Mouse (Mus musculus) liver, embryonic 12.5 days (tissue): ENCODE measurements around the gene Zfp598. TPM values are rescaled to one million over a fixed set of nuclear protein-coding genes. Genes with fewer than 3 reads are reported as not detected.
"Not testable (repeated sequence)": the region's sequence is repeated elsewhere in the genome, so short reads cannot be mapped to it uniquely, and the experiment has no call there.

Source experiments
- ATAC-seq: fragments of 200-750 bp; cut with Nextera tagmentation; 2 replicates; pipeline ENCODE4 v1.8.0; 2017; ENCODE audit warnings: moderate number of reproducible peaks, mild to moderate bottlenecking, moderate library complexity
- H3K27ac ChIP-seq: fragments of 300-500 bp; sonication (generic); 2 replicates; pipeline ENCODE4 v1.5.1; 2016; ENCODE audit warnings: mild to moderate bottlenecking
- H3K27me3 ChIP-seq: fragments of 300-500 bp; sonication (generic); replicated peaks from 2 replicates; pipeline ENCODE4 v1.6.1; 2016; ENCODE audit warnings: mild to moderate bottlenecking, moderate library complexity
- H3K36me3 ChIP-seq: fragments of 300-500 bp; sonication (generic); 2 replicates; pipeline ENCODE4 v1.6.1; 2016; ENCODE audit warnings: mild to moderate bottlenecking, moderate library complexity
- H3K4me1 ChIP-seq: fragments of 300-500 bp; sonication (generic); 2 replicates; pipeline ENCODE4 v1.6.1; 2016
- H3K4me2 ChIP-seq: fragments of 300-500 bp; sonication (generic); 2 replicates; pipeline ENCODE4 v1.6.1; 2016; ENCODE audit warnings: mild to moderate bottlenecking, moderate library complexity
- H3K4me3 ChIP-seq: fragments of 300-500 bp; sonication (generic); 2 replicates; pipeline ENCODE4 v1.5.1; 2016; ENCODE audit warnings: mild to moderate bottlenecking, moderate library complexity
- H3K9ac ChIP-seq: fragments of 300-500 bp; sonication (generic); 2 replicates; pipeline ENCODE4 v1.6.1; 2016; ENCODE audit warnings: mild to moderate bottlenecking, moderate library complexity
- H3K9me3 ChIP-seq: fragments of 300-500 bp; sonication (generic); replicated peaks from 2 replicates; pipeline ENCODE4 v1.6.1; 2016; ENCODE audit warnings: mild to moderate bottlenecking, moderate library complexity
- WGBS: fragments of 180-500 bp; shearing (Covaris S2); methylation state at CpG from one replicate; pipeline ENCODE4 v1.1.7; 2016; ENCODE audit not compliant: insufficient replicate concordance; 5-methylcytosine and 5-hydroxymethylcytosine counted together
- polyA plus RNA-seq: library from polyadenylated mRNA; unstranded; fragments of >200 nt; fragmentation: Nextera tagmentation; extraction: Ambion mirVana; gene quantifications from 2 replicates; pipeline ENCODE4 v1.2.1, GENCODE M21; 2016

The Zfp598 gene
- polyA plus RNA-seq, 1 experiment from 2014 or later = 20.4 TPM

DNA sequence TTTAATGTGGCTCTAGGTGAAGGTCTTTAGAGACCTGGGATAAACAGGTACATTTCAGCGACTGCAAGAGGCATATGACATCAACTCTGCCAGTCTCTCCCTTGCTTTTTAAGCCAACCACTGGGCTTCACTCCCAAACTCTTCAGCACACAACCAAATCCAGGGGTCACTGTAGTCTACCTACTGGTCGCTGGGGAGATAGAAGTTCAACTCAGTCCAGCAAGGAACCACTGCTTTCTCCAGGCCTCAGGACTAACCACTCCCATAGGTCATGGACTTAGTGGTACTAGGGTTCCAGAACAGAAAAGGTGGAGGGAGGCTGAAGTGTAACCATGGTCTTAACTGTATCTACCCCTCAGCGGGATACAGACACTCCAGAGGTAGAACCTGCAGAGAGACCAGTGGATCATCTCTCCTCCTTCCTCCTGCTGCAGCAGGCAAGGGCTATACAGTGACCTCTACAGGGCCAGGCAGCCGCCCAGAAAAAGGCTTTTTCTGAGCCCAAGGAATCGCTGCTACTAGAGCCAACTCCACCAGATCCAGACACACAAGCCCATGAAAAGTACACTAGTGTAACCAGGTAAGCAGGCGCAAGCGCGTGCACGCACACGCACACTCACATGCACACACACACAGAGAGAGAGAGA lies 20.6 kb upstream of the Zfp598 start:
- no peak overlapping the region for H3K9ac ChIP-seq
- no peak for ATAC-seq
- H3K27me3 ChIP-seq = peaks cover 64% of the 10 kb centered on the region
- peak overlapping the region; percentile 80 for H3K4me2 ChIP-seq
- H3K4me3 ChIP-seq = no peak overlapping the region
- no peaks in the 10 kb centered on the region for H3K36me3 ChIP-seq
- WGBS = 65% methylated on average over 10 of the region's 10 CpGs
- H3K4me1 ChIP-seq = peaks cover 42% of the 10 kb centered on the region
- H3K27ac ChIP-seq = no peak overlapping the region
- no peaks in the 10 kb centered on the region for H3K9me3 ChIP-seq

- WGBS = 3% methylated on average over 35 of the region's 35 CpGs
- H3K27ac ChIP-seq = peak overlapping the region; percentile 43; the same call in 1 of the 2 replicates
- H3K9me3 ChIP-seq = no peaks in the 10 kb centered on the region
- peaks cover 64% of the 10 kb centered on the region for H3K27me3 ChIP-seq
- H3K36me3 ChIP-seq = no peaks in the 10 kb centered on the region
- peaks cover 37% of the 10 kb centered on the region for H3K4me1 ChIP-seq
- H3K4me2 ChIP-seq = peak overlapping the region; percentile 80
- ATAC-seq = peak; percentile 14; the same call in 1 of the 2 replicates
- H3K9ac ChIP-seq = peak overlapping the region; percentile 61
- peak overlapping the region; percentile 60 for H3K4me3 ChIP-seq
These were observed 19.9 kb upstream of the Zfp598 start for GRCm38 (mm10) chr17:24649581-24650069.

DNA sequence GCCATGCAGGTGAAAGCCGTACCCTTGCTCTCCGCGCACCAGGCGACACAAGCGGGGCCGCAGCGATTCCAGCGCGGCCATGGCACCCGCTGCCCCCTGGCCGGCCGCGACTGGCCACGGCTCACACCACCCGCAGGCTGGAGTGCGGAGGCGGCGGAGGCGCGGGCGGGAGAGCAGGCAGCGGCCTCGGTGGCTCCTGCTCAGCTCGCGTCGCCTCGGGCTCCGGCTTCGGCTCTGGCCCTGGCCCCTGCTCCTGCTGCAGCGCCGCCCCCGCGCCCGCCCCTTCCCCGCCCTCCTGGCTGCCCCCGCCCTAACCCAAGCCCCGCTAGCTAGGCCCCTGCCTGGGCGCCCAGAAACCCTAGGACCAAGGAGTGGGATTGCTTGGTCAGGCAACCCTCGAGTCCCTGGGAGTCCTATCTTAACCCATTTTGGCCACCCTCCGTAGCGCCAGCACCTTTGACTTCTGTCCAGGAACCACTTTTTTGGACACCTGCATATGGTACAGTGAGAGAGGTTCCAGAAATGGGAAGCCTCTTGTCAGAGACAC lies 19.3 kb upstream of the Zfp598 start, which contains the start of gene Slc9a3r2:
Slc9a3r2 (minus strand) TSS at position 258 of the 547 bp plus-strand sequence.
- no peaks in the 10 kb centered on the region for H3K36me3 ChIP-seq
- H3K9ac ChIP-seq = peak within 1 kb of the TSS; percentile 61
- peaks cover 32% of the 10 kb centered on the region for H3K4me1 ChIP-seq
- peak within 1 kb of the TSS; percentile 43; the same call in 1 of the 2 replicates for H3K27ac ChIP-seq
- H3K4me3 ChIP-seq = peak within 1 kb of the TSS; percentile 60
- no peaks in the 10 kb centered on the region for H3K9me3 ChIP-seq
- peak within 1 kb of the TSS; percentile 80 for H3K4me2 ChIP-seq
- ATAC-seq = peak; percentile 46; the same call in 1 of the 2 replicates
- H3K27me3 ChIP-seq = peaks cover 69% of the 10 kb centered on the region
- WGBS = under 1% methylated on average over 39 of the region's 41 CpGs

DNA sequence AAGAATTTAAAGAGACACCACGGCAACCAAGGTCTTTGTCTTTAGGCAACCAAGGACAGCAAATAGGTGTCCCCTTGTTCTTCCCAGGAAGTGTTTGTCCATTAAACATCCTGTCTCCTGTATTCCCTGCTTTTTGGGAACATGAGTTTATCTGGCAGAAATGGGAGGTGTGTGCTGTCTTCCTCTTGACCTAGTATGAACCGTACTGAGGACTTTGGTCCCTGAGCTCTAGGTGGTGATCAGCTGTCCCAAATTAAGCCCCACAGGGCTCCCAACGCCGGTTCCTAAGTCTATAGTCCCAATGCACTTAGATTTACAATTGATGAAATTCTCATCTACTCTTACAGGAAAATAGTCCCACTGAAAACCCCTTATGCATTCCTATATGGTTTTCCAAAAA lies 18.7 kb upstream of the Zfp598 start:
- Histone ChIP-seq H3K9me3 (no peaks in the 10 kb centered on the region), H3K36me3 (no peaks in the 10 kb centered on the region), H3K4me2 (peak overlapping the region; percentile 80; the same call in 1 of the 2 replicates), H3K4me3 (no peak overlapping the region), H3K4me1 (peaks cover 26% of the 10 kb centered on the region), H3K9ac (no peak overlapping the region), H3K27ac (no peak overlapping the region), H3K27me3 (peaks cover 73% of the 10 kb centered on the region)
- ATAC-seq = no peak
- WGBS = 71% methylated on average over 4 of the region's 4 CpGs

DNA sequence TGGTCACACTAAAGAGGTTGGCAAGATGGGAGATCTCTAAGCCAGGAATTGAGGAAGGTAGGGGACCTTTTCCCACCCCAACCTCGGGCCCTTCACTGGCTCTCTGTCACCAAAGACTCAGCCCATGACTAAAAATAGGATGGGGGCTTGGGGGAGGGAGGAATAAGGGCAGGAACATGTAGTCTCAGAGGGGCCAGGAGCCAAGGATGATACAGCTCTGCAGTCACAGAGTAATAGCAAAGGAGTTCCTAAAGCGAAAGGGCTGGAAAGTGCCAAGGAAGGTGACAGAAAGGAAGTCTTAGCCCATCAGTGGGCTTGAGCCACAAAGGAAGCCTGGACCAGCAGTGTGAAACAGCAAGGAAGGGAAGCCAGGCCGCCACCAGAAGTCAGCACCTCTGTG lies 17.7 kb upstream of the Zfp598 start:
- Histone ChIP-seq H3K36me3 (no peaks in the 10 kb centered on the region), H3K4me2 (no peak overlapping the region), H3K9me3 (no peaks in the 10 kb centered on the region), H3K27me3 (peaks cover 82% of the 10 kb centered on the region), H3K4me1 (peaks cover 22% of the 10 kb centered on the region), H3K9ac (no peak overlapping the region), H3K4me3 (no peak overlapping the region), H3K27ac (no peak overlapping the region)
- no peak for ATAC-seq
- 43% methylated on average over 3 of the region's 3 CpGs for WGBS

DNA sequence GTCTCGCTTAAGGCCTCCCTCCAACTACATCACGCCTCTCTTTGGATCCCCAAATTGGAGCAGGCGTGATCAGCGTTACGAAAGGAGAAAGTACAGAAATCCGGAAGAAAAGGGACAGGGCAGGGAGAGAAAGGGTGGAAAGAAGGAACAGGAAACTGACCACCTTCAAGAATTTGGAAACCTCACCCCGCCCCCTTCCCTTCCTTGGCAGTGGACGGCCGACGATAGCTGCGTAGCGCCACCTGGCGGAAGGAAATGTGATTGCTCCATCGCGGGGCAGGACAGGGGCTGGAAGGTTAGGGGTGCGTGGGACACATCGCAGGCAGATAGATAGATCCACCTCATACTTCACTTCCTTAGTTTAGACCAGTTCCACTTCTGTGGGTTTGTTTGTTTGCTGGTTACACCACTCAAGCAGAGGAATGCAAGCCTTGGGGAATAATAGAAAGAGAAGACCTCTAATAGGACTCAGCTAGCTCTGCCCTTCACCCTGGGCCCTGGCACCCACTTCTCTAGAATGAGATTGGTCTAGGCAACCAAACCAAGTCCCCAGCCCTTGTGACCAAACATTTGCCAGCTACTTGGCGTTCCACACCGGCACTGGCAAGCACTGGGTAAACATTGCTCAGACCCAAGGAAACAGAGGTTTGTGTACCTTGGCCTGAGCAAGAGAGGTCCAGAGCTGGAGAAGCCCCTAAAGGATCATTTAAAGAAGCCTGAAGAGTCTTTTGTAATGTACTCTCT lies 15.3 kb upstream of the Zfp598 start:
- Histone ChIP-seq H3K27ac (no peak overlapping the region), H3K36me3 (no peaks in the 10 kb centered on the region), H3K4me1 (peaks cover 26% of the 10 kb centered on the region), H3K9me3 (no peaks in the 10 kb centered on the region), H3K4me2 (peak overlapping the region; percentile 55), H3K27me3 (peaks cover 82% of the 10 kb centered on the region), H3K4me3 (peak overlapping the region; percentile 22), H3K9ac (peak overlapping the region; percentile 9; the same call in 1 of the 2 replicates)
- WGBS = 4% methylated on average over 19 of the region's 19 CpGs
- peak; percentile 47; the same call in 1 of the 2 replicates for ATAC-seq

- no peak overlapping the region for H3K4me3 ChIP-seq
- H3K4me1 ChIP-seq = peaks cover 19% of the 10 kb centered on the region
- H3K4me2 ChIP-seq = no peak overlapping the region
- ATAC-seq = no peak
- 57% methylated on average over 4 of the region's 4 CpGs for WGBS
- peaks cover 82% of the 10 kb centered on the region for H3K27me3 ChIP-seq
- H3K36me3 ChIP-seq = no peaks in the 10 kb centered on the region
- H3K9me3 ChIP-seq = no peaks in the 10 kb centered on the region
- no peak overlapping the region for H3K27ac ChIP-seq
- H3K9ac ChIP-seq = no peak overlapping the region
These were observed 14.5 kb upstream of the Zfp598 start for GRCm38 (mm10) chr17:24654969-24655368.

DNA sequence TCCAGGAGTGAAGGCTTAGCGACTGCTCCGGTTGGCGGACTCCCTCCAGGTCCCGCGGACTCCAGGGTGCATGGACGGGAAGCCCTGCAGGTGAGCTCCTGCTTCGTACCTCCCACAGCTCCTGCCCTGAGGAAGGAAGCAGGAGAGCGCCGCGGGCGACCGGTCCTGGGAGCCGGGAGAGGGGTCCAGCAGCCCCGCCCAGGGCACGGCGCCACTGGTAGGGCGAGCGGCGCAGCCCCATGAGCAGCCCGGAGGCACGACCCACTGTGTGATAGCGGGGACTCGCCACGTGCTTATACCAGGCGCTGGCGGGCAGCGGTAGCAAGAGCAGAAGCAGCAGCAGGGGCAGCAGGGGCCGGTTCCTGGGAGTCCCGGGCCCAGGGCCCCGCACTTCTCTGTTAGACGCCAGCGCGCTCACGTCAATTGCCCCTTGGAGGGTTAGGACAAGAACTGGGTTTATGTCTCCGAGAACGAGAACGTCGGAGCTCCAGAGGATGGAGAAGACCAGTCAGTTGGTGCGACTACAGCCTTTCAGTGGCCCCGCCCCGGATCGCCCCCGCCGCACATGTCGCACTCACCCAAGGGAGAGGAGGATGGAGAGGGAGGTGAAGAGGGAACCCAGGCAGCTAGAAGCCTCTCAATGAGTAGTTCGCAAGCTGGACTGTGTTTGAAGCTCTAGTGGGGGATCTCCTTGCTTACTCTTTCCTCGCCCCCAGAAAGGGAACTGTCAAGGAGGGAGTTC lies 11.3 kb upstream of the Zfp598 start, which contains the start of gene Npw:
Npw (minus strand) TSS at position 441 of the 742 bp plus-strand sequence.
- peak; percentile 58 for ATAC-seq
- Histone ChIP-seq H3K4me3 (peak within 1 kb of the TSS; percentile 47), H3K4me1 (peaks cover 11% of the 10 kb centered on the region), H3K9ac (peak within 1 kb of the TSS; percentile 54), H3K4me2 (peak within 1 kb of the TSS; percentile 70), H3K27ac (no peak within 1 kb of the TSS), H3K27me3 (peaks cover 76% of the 10 kb centered on the region), H3K36me3 (no peaks in the 10 kb centered on the region), H3K9me3 (no peaks in the 10 kb centered on the region)
- WGBS = 3% methylated on average over 45 of the region's 47 CpGs

- not testable (repeated sequence) for H3K4me3 ChIP-seq, H3K36me3 ChIP-seq, H3K4me2 ChIP-seq, ATAC-seq, H3K9ac ChIP-seq, H3K9me3 ChIP-seq, H3K27ac ChIP-seq
- WGBS = 53% methylated on average over 7 of the region's 7 CpGs
- peaks cover 14% of the 10 kb centered on the region for H3K27me3 ChIP-seq
- H3K4me1 ChIP-seq = peaks cover 28% of the 10 kb centered on the region
These were observed 2.5 kb upstream of the Zfp598 start for GRCm38 (mm10) chr17:24667011-24667410.

GRCm38 (mm10) chr17:24667416-24667815 lies 2.1 kb upstream of the Zfp598 start:
- no peaks in the 10 kb centered on the region for H3K9me3 ChIP-seq
- no peak overlapping the region for H3K4me2 ChIP-seq
- no peak overlapping the region for H3K27ac ChIP-seq
- peaks cover 10% of the 10 kb centered on the region; the same call in 1 of the 2 replicates for H3K27me3 ChIP-seq
- H3K36me3 ChIP-seq = no peaks in the 10 kb centered on the region
- H3K9ac ChIP-seq = no peak overlapping the region
- peaks cover 32% of the 10 kb centered on the region for H3K4me1 ChIP-seq
- ATAC-seq = no peak
- H3K4me3 ChIP-seq = no peak overlapping the region
- WGBS = 30% methylated on average over 6 of the region's 6 CpGs

GRCm38 (mm10) chr17:24669214-24669544 lies 308 bp upstream of the Zfp598 start:
- H3K4me2 ChIP-seq = peak overlapping the region; percentile 90
- peaks cover 49% of the 10 kb centered on the region for H3K4me1 ChIP-seq
- peak overlapping the region; percentile 88 for H3K4me3 ChIP-seq
- peak overlapping the region; percentile 95 for H3K9ac ChIP-seq
- H3K27ac ChIP-seq = peak overlapping the region; percentile 90
- H3K9me3 ChIP-seq, H3K27me3 ChIP-seq: not testable (repeated sequence)
- H3K36me3 ChIP-seq = peaks cover 15% of the 10 kb centered on the region
- ATAC-seq = peak; percentile 21; the same call in 1 of the 2 replicates
- WGBS = 4% methylated on average over 15 of the region's 15 CpGs
